Mouse (Mus musculus): Measurements from ENCODE around the gene Klf9.

DNA sequence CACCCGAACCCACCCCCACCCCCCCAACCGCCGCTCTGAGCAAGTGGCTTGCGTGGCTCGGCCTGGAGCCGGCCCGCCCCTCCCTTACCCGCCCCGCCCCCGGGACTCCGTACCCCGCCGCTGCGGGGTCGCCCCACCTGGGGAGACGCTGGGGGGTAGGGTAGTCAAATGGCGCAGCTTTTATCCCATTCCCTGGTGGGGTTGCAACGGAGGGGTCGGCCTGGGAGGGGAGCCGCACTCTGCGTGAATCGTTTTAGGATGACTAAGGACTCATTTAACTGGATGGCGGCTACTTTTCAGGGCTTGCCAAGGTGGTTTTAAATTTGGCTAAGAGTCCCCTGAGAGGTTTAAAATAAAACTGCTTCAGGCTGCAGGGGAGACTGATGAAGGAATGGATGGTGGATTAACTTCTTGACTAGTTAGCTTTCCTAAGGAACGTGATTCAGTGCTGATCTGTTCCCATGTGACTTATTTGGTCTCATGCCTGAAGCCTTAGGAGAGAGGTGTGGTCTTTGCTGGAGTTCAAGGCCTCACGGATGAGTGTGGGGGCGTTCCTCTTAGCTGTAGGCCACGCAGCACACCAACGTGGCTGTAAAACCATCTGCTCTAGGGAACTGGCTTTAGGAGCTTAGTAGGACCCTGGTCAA lies 1.5 kb downstream of the Klf9 start:
- TF ChIP-seq EP300 (IDR thresholded peaks at IDR 0.05; ENCODE audit: low read depth): no peak
- no peak for TF ChIP-seq CTCF (IDR thresholded peaks at IDR 0.05; ENCODE audit: low read depth)
